Mouse (Mus musculus) embryonic fibroblast, embryonic 13.5 days (primary cell): Measurements from ENCODE around the gene E030030I06Rik. TPM values are rescaled to one million over a fixed set of nuclear protein-coding genes. Genes with fewer than 3 reads are reported as not detected.
A peak's percentile ranks its signal among the peaks of the same experiment; 100 is the strongest.
"Not testable (repeated sequence)": the region's sequence is repeated elsewhere in the genome, so short reads cannot be mapped to it uniquely, and the experiment has no call there.

Experiments
- H3K27ac ChIP-seq: 2 replicates; pipeline ENCODE4 v1.5.1; 2012; ENCODE audit warnings: low read length, control low read depth, inconsistent platforms; ENCODE audit not compliant: insufficient read depth
- H3K4me1 ChIP-seq: 2 replicates; pipeline ENCODE4 v1.6.1; 2011; ENCODE audit warnings: low read length; ENCODE audit not compliant: control insufficient read depth, insufficient read depth
- H3K4me3 ChIP-seq: 2 replicates; pipeline ENCODE4 v1.5.1; 2011; ENCODE audit warnings: mild to moderate bottlenecking, control low read depth, low read length; ENCODE audit not compliant: insufficient read depth
- CTCF ChIP-seq: IDR thresholded peaks from 2 replicates; pipeline ENCODE4 v1.5.1; 2011; ENCODE audit warnings: mild to moderate bottlenecking, control low read depth, low read length, moderate library complexity, borderline replicate concordance; ENCODE audit not compliant: insufficient read depth
- POLR2A ChIP-seq: IDR thresholded peaks from 2 replicates; pipeline ENCODE4 v1.6.1; 2011; ENCODE audit warnings: low read depth, mild to moderate bottlenecking, control low read depth, low read length, moderate library complexity
- polyA plus RNA-seq: library from polyadenylated mRNA; stranded (reverse); fragments of >200 nt; gene quantifications from 2 replicates; pipeline ENCODE4 v1.2.4, GENCODE M21; 2011; ENCODE audit warnings: low read depth; ENCODE audit not compliant: missing spikeins, insufficient read length

The E030030I06Rik gene
- polyA plus RNA-seq, 1 experiment, result 1.7 TPM

- no peak overlapping the region for H3K27ac ChIP-seq
- TF ChIP-seq POLR2A (no peak), CTCF (no peak)
- H3K4me1 ChIP-seq, result no peaks in the 10 kb centered on the region
- H3K4me3 ChIP-seq, result no peak overlapping the region
These were observed 10.6 kb upstream of the E030030I06Rik start for GRCm38 (mm10) chr10:22159581-22160140.

GRCm38 (mm10) chr10:22159131-22159561, 10.1 kb upstream of the E030030I06Rik start:
- H3K27ac ChIP-seq, result no peak overlapping the region
- no peak for TF ChIP-seq CTCF
- no peak for TF ChIP-seq POLR2A
- peak overlapping the region; percentile 34 for H3K4me3 ChIP-seq
- H3K4me1 ChIP-seq, result no peaks in the 10 kb centered on the region

DNA sequence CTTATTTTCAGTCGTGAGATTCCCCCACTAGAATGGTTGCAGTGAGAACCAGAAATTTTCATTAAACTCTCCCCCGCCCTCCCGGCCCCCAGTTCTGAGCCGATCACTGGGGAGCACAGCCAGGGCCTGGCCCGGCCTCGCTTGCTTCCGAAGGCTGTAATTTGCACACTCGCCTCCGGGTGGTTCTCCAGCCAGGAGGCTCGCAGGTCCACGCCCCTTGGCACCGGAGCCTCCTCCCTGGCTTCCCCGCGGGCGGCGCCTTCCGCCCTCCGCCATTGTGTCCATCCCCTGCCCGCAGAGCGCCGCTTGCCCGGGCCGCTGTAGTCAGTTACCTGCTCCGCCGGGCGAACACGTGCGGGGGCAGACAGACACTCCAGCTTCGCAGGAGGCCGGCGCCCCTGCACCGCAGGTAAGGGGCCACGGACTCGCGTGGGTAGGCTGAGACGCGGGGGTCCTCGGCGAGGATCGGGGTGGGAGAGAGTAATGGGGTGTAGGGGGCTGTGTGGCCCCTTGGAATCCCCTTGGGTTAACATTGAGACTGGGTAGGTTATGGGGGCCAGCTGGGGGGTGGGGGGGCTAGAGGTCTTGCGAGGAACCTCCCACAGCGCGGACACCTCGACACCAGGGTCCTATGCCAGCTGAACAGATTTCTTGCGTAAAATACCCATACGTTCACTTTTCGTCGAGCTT, 9.4 kb upstream of the E030030I06Rik start, which contains the start of the genes Raet1e and H60b:
TSS of gene Raet1e (plus strand) at position 260 of the 690 bp plus-strand sequence.
TSS of gene H60b (plus strand) at position 277 of the 690 bp plus-strand sequence.
- not testable (repeated sequence) for H3K27ac ChIP-seq, H3K4me1 ChIP-seq
- TF ChIP-seq POLR2A, result 0 out of 2 replicates have a peak, but pooled peaks have one; percentile 23
- peak within 1 kb of the TSS; percentile 34 for H3K4me3 ChIP-seq

- H3K4me3 ChIP-seq, result no peak overlapping the region
- H3K27ac ChIP-seq, result no peak overlapping the region
- no peaks in the 10 kb centered on the region for H3K4me1 ChIP-seq
- TF ChIP-seq CTCF, result no peak
- no peak for TF ChIP-seq POLR2A
These were observed 6.1 kb upstream of the E030030I06Rik start for GRCm38 (mm10) chr10:22154871-22155799.

- H3K27ac ChIP-seq, H3K4me1 ChIP-seq: not testable (repeated sequence)
- H3K4me3 ChIP-seq, result 0 out of 2 replicates have a peak overlapping the region, but pooled peaks have one; percentile 7
These were observed 5.1 kb upstream of the E030030I06Rik start for GRCm38 (mm10) chr10:22154127-22154526.

DNA sequence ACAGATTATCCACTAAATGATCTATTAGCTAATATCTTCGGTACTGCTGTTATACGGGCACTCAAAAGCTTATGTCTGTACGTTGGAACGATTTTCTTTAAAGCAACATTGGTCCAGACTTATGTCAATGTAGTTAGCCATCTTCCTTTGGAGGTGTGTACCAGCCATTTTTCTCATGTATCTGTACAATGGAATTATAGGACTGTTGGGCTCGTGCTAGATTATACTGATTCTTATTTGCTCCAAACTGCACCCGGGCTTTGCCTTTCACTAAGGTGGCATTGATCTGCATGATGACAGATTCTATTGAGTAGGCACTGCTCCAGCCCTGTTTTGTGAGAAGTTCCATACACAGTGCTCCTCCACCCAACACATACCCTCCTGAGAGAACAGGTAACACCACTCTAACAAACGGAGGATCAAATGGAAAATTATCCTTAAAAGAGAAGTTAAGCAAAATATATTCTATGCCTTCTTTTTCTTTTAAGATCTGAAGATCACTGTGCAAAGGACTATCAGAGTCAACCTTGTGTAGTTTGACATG, 4.1 kb upstream of the E030030I06Rik start:
- not testable (repeated sequence) for H3K4me3 ChIP-seq, H3K27ac ChIP-seq, H3K4me1 ChIP-seq

GRCm38 (mm10) chr10:22151863-22152640, 3.0 kb upstream of the E030030I06Rik start:
- H3K27ac ChIP-seq, H3K4me1 ChIP-seq, H3K4me3 ChIP-seq: not testable (repeated sequence)

GRCm38 (mm10) chr10:22151056-22151862, 2.2 kb upstream of the E030030I06Rik start:
- not testable (repeated sequence) for H3K4me3 ChIP-seq, H3K4me1 ChIP-seq, H3K27ac ChIP-seq

- Histone ChIP-seq H3K27ac (no peak overlapping the region), H3K4me3 (peak overlapping the region; percentile 80; the same call in 1 of the 2 replicates), H3K4me1 (no peaks in the 10 kb centered on the region)
- TF ChIP-seq CTCF, result no peak
- no peak for TF ChIP-seq POLR2A
These were observed 1.5 kb upstream of the E030030I06Rik start for GRCm38 (mm10) chr10:22150593-22150992.
